Mouse (Mus musculus): Measurements from ENCODE around the gene Srm.

DNA sequence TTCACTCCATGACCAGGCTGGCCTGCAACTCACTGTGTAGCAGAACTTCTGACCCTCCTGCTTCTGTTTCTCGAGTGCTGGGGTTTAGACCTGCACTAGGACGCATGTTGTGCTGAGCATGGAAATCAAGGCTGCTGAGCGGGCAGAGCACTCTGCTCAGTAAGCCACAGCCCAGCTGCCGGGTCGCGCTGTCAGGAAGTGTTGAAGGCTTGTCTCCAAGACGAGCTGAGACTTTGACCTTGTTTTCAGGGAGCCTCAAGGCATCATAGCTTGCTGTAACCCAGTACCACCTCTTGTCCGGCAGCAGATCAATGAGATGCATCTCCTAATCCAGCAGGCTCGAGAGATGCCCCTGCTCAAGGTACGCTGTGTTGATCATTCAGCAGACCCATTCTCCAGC is 21.2 kb upstream of the Srm start:
- no peak for TF ChIP-seq TAL1 (IDR thresholded peaks at IDR 0.05; ENCODE audit: low read length)
- no peak for TF ChIP-seq GATA1 (IDR thresholded peaks at IDR 0.05; ENCODE audit: low read length)

All from erythroblast, embryonic 14.5 days (primary cell).